Mouse (Mus musculus) CH12.LX (cell line): Measurements from ENCODE around the gene Zcchc7.

Experiments used
- CTCF ChIP-seq, 2 experiments: IDR thresholded peaks in 1 of 2; conservative IDR thresholded peaks in 1 of 2; 2 replicates each; pipeline ENCODE4 v1.5.1; 2011 to 2012; ENCODE audit warnings: low read depth in 2 of 2, low read length in 2 of 2, improper control_type of control experiment in 1 of 2, inconsistent platforms in 1 of 2, mild to moderate bottlenecking in 1 of 2, moderate library complexity in 1 of 2
- EP300 ChIP-seq: IDR thresholded peaks from 2 replicates; pipeline ENCODE4 v1.6.1; 2011; ENCODE audit warnings: low read length, improper control_type of control experiment
- IRF4 ChIP-seq: IDR thresholded peaks from 2 replicates; pipeline ENCODE4 v1.6.1; 2014; ENCODE audit warnings: low read depth, mild to moderate bottlenecking, inconsistent platforms, low read length, improper control_type of control experiment
- JUND ChIP-seq: conservative IDR thresholded peaks from 2 replicates; pipeline ENCODE4 v1.6.1; 2011; ENCODE audit warnings: low read depth, low read length, improper control_type of control experiment
- MAFK ChIP-seq: IDR thresholded peaks from 2 replicates; pipeline ENCODE4 v1.6.1; 2011; ENCODE audit warnings: low read length, improper control_type of control experiment; ENCODE audit not compliant: insufficient replicate concordance
- MEF2A ChIP-seq: IDR thresholded peaks from 2 replicates; pipeline ENCODE4 v1.6.1; 2014; ENCODE audit warnings: low read depth, mild to moderate bottlenecking, inconsistent platforms, low read length, improper control_type of control experiment, borderline replicate concordance
- NRF1 ChIP-seq: IDR thresholded peaks from 2 replicates; pipeline ENCODE4 v1.6.1; 2014; ENCODE audit warnings: low read depth, mild to moderate bottlenecking, inconsistent platforms, low read length, improper control_type of control experiment, moderate library complexity
- POLR2A ChIP-seq: IDR thresholded peaks from 2 replicates; pipeline ENCODE4 v1.6.1; 2011; ENCODE audit warnings: low read depth, mild to moderate bottlenecking, improper control_type of control experiment, low read length
- RAD21 ChIP-seq: IDR thresholded peaks from 2 replicates; pipeline ENCODE4 v1.6.1; 2011; ENCODE audit warnings: low read depth, mild to moderate bottlenecking, low read length, improper control_type of control experiment, moderate library complexity
- TBP ChIP-seq: conservative IDR thresholded peaks from 2 replicates; pipeline ENCODE4 v1.6.1; 2011; ENCODE audit warnings: low read depth, low read length, improper control_type of control experiment
- USF2 ChIP-seq: conservative IDR thresholded peaks from 2 replicates; pipeline ENCODE4 v1.6.1; 2011; ENCODE audit warnings: low read depth, low read length, improper control_type of control experiment

DNA sequence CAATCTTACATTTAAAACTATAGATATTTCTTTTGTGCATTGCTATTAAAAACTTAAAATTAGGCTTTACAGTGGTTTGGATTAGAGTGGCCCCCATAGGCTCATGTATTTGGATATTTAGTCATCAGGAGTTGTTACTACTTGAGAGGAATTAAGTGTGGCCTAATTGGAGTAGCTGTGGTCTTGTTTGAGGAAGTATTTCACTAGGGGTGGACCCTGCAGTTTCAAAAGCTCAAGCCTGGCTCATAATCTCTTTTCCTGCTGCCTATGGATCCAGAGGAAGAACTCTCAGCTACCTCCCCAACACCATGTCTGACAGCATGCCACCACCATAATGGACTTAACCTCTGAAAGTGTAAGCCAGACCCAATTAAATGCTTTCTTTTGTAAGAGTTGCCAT lies 115.9 kb downstream of the Zcchc7 start:
- TF ChIP-seq MAFK (no peak), CTCF (conservative IDR thresholded peaks at IDR 0.05 in 1 of 2, IDR thresholded peaks at IDR 0.05 in 1 of 2; ENCODE audit: low read depth in 2 of 2, low read length in 2 of 2) (no peak), MEF2A (no peak), POLR2A (no peak), USF2 (no peak), IRF4 (no peak), TBP (no peak), RAD21 (no peak), NRF1 (no peak), EP300 (no peak), JUND (no peak)
